Mouse (Mus musculus): ENCODE measurements at regions not wholly inside any gene's neighbourhood (a gene's known extent, or its start where the extent isn't known, plus 50 kb on each side); places are given as distances from the start of the nearest gene placed in this dataset.

DNA sequence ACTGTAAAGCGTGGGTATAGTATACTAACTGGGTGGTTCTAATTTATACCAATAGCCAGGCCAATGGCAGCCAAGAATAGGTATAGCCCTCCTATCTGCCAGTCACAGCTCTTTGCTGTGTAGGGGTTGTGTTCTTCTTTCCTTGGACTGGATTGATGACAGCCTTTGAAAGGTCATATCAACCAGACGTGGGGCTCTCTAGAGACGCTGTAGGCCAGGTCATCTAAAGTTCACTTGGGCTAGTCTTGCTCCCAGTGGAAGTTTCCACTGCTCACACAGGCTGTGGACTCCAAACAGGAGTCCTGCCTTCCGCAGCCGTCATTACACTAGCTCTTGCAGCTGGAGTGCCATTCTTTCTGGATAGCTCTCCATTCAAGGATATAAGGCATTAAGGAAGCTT lies 220.3 kb downstream of the Gja1 start:
- DNase-seq (ENCODE audit: low spot score), result peak; percentile 44

DNA sequence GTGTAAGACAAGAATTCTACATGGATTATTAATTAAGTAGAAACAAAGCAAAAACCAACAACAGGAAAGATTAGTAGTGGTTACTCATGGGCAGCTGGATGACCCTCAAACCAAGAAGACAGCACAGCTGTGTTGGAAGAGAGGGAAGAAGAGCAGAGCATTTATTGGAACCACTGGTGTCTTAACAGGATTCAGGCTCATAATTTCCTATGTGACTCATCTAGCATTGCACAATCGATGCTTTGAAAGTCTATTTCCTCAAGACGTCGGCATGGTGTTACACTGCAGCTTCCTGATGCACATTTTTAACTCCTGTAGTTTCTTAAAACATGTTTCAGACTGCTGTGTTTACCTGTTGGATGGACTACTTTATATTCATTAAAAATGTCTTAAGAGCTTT lies 221.1 kb downstream of the Gja1 start:
- no peak for DNase-seq (ENCODE audit: low spot score)

DNA sequence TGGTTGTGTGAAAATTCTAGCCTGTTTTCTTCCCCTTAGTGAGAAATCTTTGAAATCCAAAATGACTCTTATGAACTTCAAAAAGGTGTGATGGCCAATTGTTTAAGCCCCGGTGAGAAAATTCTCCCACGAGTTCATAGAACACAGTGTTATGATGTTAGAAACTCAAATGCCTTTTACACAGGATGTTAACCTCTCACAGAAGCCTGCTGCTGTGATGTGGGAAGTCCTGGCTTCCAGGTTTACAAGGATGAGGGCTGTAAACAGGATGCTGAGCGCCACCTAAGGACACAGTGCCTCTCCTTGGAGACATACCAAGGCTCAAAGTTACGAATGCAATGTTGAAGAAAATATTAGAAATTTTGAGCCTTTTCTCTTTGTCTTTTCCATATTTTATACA lies 222.8 kb downstream of the Gja1 start:
- DNase-seq (ENCODE audit: low spot score), result no peak

DNA sequence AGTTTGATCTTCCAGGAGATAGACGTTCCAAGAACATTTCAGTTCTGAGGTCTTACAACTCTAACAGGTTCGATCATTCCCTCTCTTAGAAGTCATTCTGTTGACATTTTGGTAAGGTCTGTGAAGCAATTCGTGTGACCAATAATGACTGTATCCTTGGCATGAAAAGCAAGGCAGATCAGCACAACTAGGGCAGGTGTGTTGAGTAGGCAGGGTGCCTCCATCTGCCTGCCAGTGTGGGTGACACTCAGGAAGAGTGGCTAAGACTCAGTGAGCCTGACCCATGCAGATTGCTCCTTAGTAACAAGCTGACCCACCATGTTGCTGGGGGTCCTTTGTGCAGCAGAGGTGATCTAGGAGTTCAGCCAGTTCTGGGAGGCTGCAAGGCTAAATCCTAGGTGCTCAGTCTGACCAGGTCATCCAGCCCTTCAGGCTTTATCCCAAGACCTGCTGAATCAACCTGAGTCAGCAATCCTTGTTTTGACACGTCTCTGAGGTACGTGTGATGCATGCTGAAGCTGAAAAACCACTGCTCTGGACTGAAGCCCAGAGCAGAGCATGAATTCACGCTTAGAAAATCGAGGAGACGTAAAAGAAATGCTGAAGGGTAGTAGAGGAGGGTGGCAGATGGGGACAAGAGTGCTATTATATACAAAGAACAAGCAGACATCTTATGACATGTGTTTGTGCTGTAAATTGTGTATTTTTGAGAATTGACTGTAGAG lies 234.6 kb downstream of the Gja1 start:
- no peak for DNase-seq (ENCODE audit: low spot score)

DNA sequence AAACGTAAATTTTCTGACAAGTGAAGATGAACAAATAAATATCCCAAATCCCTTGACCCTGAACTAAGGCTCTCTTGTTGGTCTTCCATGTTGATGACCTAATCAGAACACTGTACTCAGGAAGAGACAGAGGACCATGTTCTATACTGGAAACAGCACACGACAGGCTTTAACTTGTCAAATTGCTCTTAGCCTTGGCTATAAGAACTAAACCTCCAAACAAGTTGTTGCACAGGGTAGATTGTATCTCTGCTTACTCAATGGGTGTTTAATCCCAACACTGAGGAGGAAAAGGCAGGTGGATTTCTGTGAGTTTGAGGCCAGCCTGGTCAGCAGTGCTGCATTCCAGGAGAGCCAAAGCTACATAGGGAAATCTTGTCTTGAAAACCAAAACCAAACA lies 265.5 kb downstream of the Gja1 start:
- DNase-seq (ENCODE audit: low spot score), result no peak

DNA sequence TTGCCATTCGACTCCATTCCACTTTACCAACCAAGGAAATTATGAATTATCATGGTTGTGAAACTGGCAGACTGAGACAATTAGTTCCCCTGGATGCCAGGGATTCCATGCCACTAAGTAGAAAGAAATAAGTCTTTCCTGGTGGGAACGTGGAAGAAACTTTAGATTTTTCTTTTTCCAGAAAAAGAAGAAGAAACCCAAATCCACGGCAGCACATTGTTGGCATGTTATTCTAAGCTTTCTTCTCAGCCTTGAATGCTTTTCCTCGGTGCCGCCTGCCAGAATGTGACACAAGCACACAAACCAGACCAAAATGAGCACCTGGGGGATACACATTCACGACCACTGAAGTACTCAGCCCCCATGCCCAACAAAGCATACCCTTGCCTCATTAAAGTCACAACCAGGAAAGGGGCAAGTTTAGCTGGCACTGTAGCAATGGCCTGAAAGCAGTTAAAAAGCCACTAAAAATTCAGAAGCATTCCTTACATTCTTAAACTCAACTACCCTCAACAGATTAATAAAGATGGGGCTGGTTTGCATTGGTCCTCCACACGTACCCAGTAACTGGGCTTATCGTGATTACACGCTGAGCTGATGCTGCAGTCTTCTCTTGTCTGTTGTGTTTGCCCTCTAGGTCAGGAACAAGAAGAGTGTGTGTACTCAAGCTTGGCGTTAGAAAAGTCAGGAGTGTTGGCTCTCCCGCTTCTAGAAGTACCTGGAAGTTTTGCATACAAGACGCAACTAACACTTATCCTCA lies 266.4 kb downstream of the Gja1 start:
- DNase-seq (ENCODE audit: low spot score), result no peak

DNA sequence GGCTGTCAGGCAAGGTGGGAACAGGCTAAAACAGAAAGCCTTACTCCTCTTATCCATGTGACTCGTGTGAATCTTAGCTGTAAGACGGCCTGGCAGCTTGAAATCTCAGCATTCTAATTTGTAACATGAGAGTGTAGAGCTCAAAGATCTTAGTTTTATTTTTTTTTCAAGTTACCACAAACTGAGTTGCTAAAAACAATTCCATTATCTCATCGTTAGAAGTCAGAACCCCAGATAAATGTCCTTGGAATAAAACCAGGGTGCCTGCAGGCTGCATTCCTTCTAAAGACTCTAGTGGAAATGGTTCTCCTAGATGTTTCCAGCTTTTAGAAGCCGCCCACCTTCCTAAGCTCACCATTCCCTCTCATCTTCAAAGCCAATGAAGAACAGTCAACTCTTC lies 283.4 kb downstream of the Gja1 start:
- DNase-seq (ENCODE audit: low spot score), result no peak

DNA sequence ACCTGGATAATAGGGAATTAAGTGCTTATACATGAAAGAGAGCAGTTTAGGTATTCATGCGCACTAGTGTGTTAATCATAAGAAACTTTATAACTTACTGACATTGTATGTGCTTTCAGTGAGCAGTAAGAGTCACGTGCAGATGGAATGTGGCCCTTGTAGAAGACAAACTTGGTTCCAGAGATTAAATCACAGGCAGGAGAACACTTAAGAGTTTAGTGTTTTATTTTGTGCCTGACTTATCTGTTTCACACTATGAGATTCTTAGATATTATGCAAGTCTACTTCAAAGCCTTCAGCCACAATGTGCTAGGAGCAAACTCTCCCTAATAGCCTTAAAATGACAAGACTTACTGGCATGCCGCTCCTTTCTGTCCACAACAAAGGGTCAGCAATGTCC lies 296.8 kb downstream of the Gja1 start:
- no peak for DNase-seq (ENCODE audit: low spot score)

DNA sequence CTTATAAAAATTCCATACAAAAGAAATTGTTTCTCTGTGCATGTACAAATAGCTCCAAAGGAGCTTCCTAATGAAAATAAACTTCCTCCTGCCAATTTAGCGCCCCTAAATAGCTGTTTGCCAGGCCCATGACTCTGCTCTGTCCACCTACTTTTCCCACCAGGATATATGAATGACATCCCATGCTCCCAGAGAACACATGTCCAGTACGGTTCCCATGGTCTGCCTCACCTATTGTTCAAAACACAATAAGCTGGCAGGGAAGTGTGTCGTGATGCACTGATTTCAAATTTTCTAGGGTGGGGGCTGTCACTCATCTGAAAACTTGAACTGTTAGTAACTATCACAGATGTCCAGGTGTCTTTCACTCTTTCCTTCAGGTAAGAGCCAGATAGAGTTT lies 305.8 kb downstream of the Gja1 start:
- no peak for DNase-seq (ENCODE audit: low spot score)

DNA sequence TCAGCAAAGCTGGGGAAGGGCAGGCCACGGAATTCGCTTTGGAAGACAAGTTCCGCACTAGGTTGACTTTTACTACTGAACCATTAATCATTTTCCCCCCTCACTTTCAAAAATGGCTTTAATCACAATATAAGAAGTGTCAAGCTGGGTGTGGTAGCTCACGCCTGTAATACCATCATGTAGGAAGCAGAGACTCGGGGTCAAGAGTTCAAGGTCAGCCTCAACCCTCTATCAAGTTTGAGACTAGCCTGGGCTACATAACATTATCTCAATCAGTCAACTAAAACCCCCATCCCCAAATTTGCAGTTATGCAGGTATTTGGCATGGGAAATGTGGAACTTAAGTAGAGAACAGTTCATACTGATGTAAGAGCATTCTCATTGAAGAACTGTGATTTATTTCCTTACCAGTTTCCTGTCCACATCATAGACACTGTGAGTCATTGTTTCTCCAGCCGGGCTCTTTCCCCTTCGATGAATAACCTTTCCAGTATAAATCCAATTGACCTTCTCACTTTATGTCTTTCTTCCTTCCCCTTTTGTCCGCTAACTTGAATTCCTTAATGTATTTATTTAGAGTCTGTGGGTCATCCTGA lies 308.6 kb downstream of the Gja1 start:
- no peak for DNase-seq (ENCODE audit: low spot score)

DNA sequence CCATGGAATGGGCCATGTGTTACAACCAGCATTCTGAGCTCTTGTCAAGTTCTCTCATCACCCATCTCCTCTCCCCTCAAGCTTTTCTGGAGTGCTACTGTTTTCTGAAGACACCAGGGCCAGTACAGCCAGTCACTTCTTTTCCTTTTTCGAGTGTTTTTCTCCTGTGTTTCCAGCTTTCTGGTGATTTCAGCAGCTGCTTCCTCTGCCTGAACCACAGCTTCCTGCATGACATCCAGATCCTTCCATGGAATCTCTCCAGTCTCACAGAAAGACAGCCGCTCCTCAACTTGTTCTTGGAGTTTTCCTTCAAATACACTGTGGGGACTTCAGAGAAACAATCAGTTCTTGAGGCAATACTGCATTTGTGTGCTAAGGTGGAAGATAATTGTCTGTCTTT lies 314.3 kb downstream of the Gja1 start:
- DNase-seq (ENCODE audit: low spot score), result no peak

DNA sequence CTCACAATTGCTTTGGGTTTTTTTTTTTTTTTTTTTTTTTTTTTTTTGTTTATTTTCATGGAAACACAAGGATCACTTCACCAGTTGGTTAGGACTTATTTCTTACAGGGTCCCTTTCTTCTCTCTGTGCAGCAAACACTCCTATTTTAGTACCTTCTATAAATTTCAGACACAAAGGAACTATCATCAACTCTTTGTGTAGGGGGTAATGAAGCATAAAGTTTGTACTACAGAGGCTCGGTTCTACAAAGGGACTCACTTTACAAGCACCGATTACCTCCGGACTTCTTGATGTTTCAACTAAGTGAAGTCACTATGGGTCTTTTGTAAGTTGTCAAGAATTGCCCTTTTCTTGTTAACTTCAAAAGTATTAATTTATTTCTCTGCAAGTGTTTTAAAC lies 318.0 kb downstream of the Gja1 start:
- DNase-seq (ENCODE audit: low spot score), result peak; percentile 75

DNA sequence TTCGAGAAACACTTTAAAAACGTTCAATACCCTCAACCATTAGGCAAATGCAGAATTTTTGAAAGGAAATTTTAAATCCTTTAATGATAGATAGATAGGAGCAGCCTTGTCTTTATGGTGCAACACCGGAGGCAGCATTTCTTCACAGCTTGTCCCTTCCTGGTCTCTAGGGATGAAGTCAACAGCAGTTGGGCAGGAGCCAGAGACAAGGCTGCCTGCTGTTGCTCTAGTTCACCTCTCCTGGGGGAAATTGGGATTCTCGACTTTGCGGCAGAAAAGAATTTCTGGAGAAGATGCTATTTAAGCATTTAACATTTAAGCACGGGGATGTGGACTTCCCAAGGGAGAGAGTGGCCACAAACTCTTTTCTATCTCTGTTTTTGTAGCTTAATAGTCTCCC lies 323.0 kb downstream of the Gja1 start:
- no peak for DNase-seq (ENCODE audit: low spot score)

DNA sequence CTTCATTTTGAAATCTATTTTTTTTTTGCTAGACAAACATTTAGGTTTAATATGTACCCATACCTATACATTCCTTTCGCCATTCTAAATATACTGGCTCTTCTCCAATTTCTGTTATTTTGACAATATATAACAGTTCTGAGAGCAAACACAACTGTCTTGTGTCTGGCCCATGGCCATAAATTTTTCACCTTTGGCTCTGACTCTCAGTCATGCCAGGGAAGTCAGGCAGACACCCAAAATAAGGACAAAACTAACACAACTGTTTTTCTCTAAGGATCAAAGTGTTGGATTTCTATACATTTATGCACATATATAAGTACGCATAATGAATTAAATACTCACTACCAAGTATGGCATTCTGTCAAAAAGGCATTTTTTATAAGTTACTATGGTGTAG lies 331.3 kb downstream of the Gja1 start:
- DNase-seq (ENCODE audit: low spot score), result no peak

DNA sequence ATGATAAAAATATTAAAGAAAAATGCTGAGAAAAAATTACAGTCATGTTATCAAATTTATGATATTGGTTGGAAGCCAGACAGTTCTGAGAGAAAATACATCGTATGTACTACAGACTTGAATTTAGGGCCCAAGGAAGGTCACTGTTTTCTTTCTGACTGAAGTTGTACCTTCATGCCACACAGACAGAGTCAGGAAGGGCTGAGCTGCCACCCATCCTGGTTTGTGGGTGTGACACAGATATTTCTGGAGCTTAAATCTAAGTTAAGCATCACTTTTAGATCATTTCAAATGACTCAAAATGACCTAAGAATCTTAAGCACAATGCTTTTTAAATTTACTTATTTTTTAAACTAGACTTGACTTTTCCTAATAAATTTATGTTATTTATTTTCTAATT lies 331.8 kb downstream of the Gja1 start:
- DNase-seq (ENCODE audit: low spot score), result no peak

DNA sequence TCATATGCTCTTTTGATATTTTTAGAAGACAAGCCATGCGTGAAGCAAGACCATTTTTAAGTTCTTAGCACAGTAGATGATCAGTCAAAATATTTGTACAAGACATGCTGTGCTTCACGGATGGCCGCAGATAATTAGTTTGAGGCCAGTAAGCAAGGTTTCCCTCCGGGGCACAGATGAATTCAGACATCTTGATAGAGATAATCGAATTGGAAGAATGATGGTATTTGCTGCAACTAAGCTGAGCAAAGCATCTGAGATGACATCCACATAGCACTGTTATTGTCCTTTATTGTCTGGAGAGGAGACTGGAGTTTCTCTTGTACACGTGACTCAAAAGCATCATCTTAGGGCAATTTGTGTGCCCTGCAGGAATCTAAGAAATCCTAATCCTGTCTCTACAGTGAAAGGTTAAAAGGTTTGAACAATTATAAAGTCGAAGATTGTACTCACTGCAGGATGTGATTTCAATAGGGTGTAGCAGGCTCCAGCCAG lies 335.5 kb downstream of the Gja1 start:
- no peak for DNase-seq (ENCODE audit: low spot score)

DNA sequence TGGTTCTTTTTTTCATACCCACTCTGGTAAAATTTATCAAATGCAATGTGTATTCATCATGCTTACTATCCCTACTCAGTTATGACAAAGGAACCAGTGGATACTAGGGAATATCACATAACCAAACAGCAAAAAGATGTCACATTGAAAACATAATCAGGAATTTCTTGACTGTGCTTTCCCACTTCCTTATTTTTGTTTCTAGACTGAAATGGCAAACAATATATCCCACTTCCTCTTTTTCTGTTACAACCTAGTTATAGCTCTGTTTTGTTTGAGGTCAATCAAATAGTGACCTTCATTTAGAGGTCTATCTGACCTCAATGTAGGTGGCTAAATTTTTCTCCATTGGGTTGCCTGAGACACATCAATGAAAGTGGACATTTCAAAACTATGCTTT lies 359.9 kb downstream of the Gja1 start:
- DNase-seq (ENCODE audit: low spot score), result no peak

DNA sequence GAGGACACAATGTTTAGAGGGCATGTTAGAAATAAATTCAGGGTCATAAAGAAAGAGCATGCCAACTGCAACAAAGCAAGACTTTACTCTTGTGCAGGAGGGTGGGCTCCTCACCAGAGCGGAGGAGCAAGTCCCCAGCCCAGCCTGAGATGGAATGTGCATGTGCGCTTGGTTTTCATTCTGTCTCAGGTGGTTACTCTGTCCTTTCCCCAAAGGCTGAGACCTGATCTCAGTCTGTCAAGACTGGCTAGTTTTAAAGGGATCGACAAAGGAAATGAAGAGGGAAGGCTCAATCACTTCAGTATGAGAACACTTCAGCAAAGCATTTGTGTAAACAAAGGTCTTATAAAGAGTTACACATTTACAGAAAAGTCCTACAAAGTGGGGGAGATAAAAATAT lies 362.5 kb downstream of the Gja1 start:
- peak; percentile 5 for DNase-seq (ENCODE audit: low spot score)

DNA sequence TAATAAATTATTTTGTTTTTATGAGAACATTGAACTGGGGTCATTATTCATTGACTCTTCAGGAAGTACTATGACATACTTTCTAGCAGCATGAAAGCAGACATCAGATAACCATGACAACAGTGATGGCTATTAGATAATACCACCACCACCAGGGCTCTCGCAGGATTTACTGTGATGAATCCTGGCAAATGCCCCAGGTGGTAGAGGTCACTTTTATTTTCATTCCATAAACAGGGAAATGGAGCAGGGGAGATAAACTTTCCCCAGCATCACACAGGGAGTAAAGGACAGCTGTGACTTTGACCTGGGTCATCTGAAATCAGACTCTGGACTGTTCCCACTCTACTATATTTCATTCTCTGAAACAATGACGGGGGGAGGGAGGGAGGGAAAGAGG lies 375.0 kb downstream of the Gja1 start:
- peak; percentile 64 for DNase-seq (ENCODE audit: low spot score)

DNA sequence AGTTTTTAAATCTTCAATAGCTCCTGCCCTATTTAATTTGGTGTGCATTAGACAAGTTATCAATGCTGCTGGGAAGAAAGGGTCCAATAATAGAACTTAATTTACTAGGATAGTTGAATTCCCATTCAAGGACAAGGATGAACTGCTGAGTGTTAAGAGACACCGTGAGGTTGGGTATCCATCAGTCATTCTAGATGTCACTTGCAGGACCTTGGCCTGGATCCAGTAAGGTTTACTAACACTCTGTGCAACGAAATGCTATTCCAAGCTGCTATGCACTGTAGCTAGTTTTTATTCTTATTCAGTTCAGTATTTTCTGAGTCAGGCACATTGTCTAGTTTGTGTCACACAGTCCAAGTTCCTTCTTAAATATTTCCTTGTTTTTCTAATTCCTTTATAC lies 376.4 kb downstream of the Gja1 start:
- no peak for DNase-seq (ENCODE audit: low spot score)

DNA sequence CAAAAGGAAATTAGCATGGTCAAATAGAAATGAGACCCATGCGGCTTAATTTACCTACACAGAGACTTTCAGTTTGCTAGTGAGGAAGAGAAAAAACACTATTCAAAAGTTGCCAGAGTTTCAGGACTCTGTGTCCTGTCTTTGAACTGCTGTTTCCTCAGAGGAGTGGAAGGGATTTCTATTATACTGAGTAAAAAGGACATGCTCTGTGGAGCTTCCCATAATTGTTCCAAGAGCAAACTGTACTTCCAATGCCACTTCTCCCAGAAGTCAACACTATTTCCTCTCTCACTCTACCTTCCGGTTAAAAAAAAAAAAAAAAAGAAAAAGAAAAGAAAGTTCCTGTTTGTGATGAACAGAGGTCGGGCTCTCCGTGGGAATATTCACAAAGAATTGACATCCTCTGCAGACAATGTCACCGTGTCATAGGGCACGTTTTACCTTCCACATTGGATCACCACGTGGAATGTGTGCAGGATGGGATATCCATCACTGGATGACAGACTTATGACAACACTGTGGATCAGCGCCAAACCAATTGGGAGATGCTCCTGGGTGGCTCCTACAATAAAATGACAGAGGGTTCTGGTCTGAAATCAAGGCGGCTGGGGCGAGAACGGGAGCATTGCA lies 377.5 kb downstream of the Gja1 start:
- DNase-seq (ENCODE audit: low spot score), result no peak

DNA sequence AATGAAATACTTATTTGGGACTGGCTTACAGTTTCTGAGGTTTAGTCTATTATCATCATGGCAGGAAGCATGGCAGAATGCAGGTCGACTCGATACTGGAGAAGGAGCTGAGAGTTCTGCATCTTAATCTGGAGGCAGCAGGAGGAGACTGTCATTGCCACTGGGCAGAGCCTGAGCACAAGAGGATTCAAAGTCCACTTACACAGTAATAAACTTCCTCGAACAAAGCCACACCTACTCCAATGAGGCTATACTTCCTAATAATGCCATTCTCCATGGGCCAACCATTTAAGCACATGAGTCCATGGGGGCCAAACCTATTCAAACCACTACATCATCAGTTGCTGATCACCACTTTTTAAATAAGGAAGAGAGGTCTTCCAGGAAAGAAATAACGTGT lies 393.5 kb downstream of the Gja1 start:
- no peak for DNase-seq (ENCODE audit: low spot score)

DNA sequence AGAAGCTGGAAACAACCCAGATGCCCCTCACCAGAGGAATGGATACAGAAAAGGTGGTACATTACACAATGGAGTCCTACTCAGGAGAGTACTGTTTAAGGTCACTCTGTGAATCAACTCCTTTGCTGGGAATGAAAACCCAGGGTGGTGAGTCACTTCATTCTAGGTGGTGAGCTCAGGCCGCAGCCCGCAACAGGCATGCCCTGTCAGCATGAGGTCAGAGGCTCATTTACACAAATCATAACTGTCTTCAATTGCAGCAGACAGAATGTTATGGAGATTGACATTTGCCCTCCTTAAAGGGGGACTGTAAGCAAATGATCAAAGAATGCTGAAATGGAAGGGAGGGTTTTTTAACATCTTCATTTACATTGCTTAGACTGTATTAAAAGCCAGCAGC lies 405.1 kb downstream of the Gja1 start:
- DNase-seq (ENCODE audit: low spot score), result no peak

Measured in embryo, embryonic 10.5 days (tissue).